Mouse (Mus musculus) limb, embryonic 10.5 days (tissue): Measurements from ENCODE around the gene Avpr1a. TPM values are rescaled to one million over a fixed set of nuclear protein-coding genes. Genes with fewer than 3 reads are reported as not detected.

Source experiments
- DNase-seq: peaks from one replicate; pipeline ENCODE4 v3.0.0-alpha.2; 2017; ENCODE audit warnings: low spot score
- H3K27ac ChIP-seq: fragments of 300-500 bp; sonication (generic); 2 replicates; pipeline ENCODE4 v1.5.1; 2016; ENCODE audit warnings: mild to moderate bottlenecking
- H3K27me3 ChIP-seq: fragments of 300-500 bp; sonication (generic); 2 replicates; pipeline ENCODE4 v1.6.1; 2016; ENCODE audit warnings: low read depth, mild to moderate bottlenecking; ENCODE audit not compliant: poor library complexity, severe bottlenecking
- H3K36me3 ChIP-seq: fragments of 300-500 bp; sonication (generic); 2 replicates; pipeline ENCODE4 v1.6.1; 2016; ENCODE audit warnings: mild to moderate bottlenecking, moderate library complexity
- H3K4me1 ChIP-seq: fragments of 300-500 bp; sonication (generic); 2 replicates; pipeline ENCODE4 v1.6.1; 2016
- H3K4me3 ChIP-seq: fragments of 300-500 bp; sonication (generic); 2 replicates; pipeline ENCODE4 v1.5.1; 2016; ENCODE audit warnings: mild to moderate bottlenecking, moderate library complexity
- H3K9me3 ChIP-seq: fragments of 300-500 bp; sonication (generic); replicated peaks from 2 replicates; pipeline ENCODE4 v1.6.1; 2016; ENCODE audit warnings: mild to moderate bottlenecking
- WGBS: fragments of 180-500 bp; shearing (Covaris S2); methylation state at CpG from one replicate; pipeline ENCODE4 v1.1.7; 2016; 5-methylcytosine and 5-hydroxymethylcytosine counted together
- polyA plus RNA-seq: library from polyadenylated mRNA; unstranded; fragments of >200 nt; fragmentation: Nextera tagmentation; extraction: Ambion mirVana; gene quantifications from 2 replicates; pipeline ENCODE4 v1.2.1, GENCODE M21; 2016

Avpr1a gene
- 0.15 TPM in 1 of 2 replicates, not detected in the other for polyA plus RNA-seq

- peaks cover 16% of the 10 kb centered on the region for H3K4me1 ChIP-seq
- H3K4me3 ChIP-seq: peak within 1 kb of the TSS; percentile 57
- H3K27me3 ChIP-seq: peaks cover 40% of the 10 kb centered on the region
- H3K36me3 ChIP-seq: no peaks in the 10 kb centered on the region
- peak; percentile 53 for DNase-seq
- WGBS: 4% methylated on average over 34 of the region's 34 CpGs
- H3K27ac ChIP-seq: peak within 1 kb of the TSS; percentile 15; the same call in 1 of the 2 replicates
- no peaks in the 10 kb centered on the region for H3K9me3 ChIP-seq
Observed at GRCm38 (mm10) chr10:122447861-122448716, at the start of gene Avpr1a. TSS of gene Avpr1a (plus strand) at chr10:122448499.

- 36% methylated on average over 1 of the region's 1 CpGs for WGBS
- DNase-seq: no peak
- Histone ChIP-seq H3K36me3 (no peaks in the 10 kb centered on the region), H3K4me1 (no peaks in the 10 kb centered on the region), H3K9me3 (no peaks in the 10 kb centered on the region), H3K27ac (no peak overlapping the region), H3K4me3 (no peak overlapping the region), H3K27me3 (no peaks in the 10 kb centered on the region)
Observed at GRCm38 (mm10) chr10:122402270-122402669, 46.0 kb upstream of the Avpr1a start.

- DNase-seq: no peak
- WGBS: 67% methylated on average over 6 of the region's 6 CpGs
Observed at GRCm38 (mm10) chr10:122406333-122406732, 42.0 kb upstream of the Avpr1a start.

GRCm38 (mm10) chr10:122408697-122409409 lies 39.4 kb upstream of the Avpr1a start:
- Histone ChIP-seq H3K27ac (no peak overlapping the region), H3K36me3 (no peaks in the 10 kb centered on the region), H3K9me3 (no peaks in the 10 kb centered on the region), H3K4me1 (no peaks in the 10 kb centered on the region), H3K4me3 (no peak overlapping the region), H3K27me3 (no peaks in the 10 kb centered on the region)
- 92% methylated on average over 7 of the region's 7 CpGs for WGBS
- no peak for DNase-seq

More at GRCm38 (mm10) chr10:122406333-122406732, 42.0 kb upstream of the Avpr1a start:
- no peak overlapping the region for H3K4me3 ChIP-seq
- H3K36me3 ChIP-seq: no peaks in the 10 kb centered on the region
- H3K9me3 ChIP-seq: no peaks in the 10 kb centered on the region
- no peaks in the 10 kb centered on the region for H3K4me1 ChIP-seq
- H3K27ac ChIP-seq: no peak overlapping the region
- H3K27me3 ChIP-seq: no peaks in the 10 kb centered on the region

GRCm38 (mm10) chr10:122410791-122411190 lies 37.5 kb upstream of the Avpr1a start:
- Histone ChIP-seq H3K9me3 (no peaks in the 10 kb centered on the region), H3K27ac (no peak overlapping the region), H3K36me3 (no peaks in the 10 kb centered on the region), H3K4me1 (no peaks in the 10 kb centered on the region), H3K4me3 (no peak overlapping the region), H3K27me3 (no peaks in the 10 kb centered on the region)
- DNase-seq: no peak
- whole genome bisulfite sequencing: 43% methylated on average over 2 of the region's 2 CpGs

GRCm38 (mm10) chr10:122432690-122433089 lies 15.6 kb upstream of the Avpr1a start:
- Histone ChIP-seq H3K4me1 (no peaks in the 10 kb centered on the region), H3K36me3 (no peaks in the 10 kb centered on the region), H3K27me3 (no peaks in the 10 kb centered on the region), H3K9me3 (no peaks in the 10 kb centered on the region), H3K4me3 (no peak overlapping the region), H3K27ac (no peak overlapping the region)
- 57% methylated on average over 4 of the region's 4 CpGs for WGBS
- no peak for DNase-seq

GRCm38 (mm10) chr10:122447275-122447674 lies 1.0 kb upstream of the Avpr1a start:
- H3K4me1 ChIP-seq: peaks cover 16% of the 10 kb centered on the region
- DNase-seq: peak; percentile 79
- 36% methylated on average over 7 of the region's 10 CpGs for WGBS
- H3K9me3 ChIP-seq: no peaks in the 10 kb centered on the region
- H3K27ac ChIP-seq: no peak overlapping the region
- peaks cover 40% of the 10 kb centered on the region for H3K27me3 ChIP-seq
- H3K4me3 ChIP-seq: no peak overlapping the region
- H3K36me3 ChIP-seq: no peaks in the 10 kb centered on the region

- DNase-seq: peak; percentile 66
- H3K27ac ChIP-seq: peak overlapping the region; percentile 15; the same call in 1 of the 2 replicates
- peaks cover 40% of the 10 kb centered on the region for H3K27me3 ChIP-seq
- 1% methylated on average over 70 of the region's 70 CpGs for WGBS
- H3K4me1 ChIP-seq: peaks cover 16% of the 10 kb centered on the region
- no peaks in the 10 kb centered on the region for H3K36me3 ChIP-seq
- no peaks in the 10 kb centered on the region for H3K9me3 ChIP-seq
- H3K4me3 ChIP-seq: peak overlapping the region; percentile 57
Observed at GRCm38 (mm10) chr10:122448717-122449611, 665 bp downstream of the Avpr1a start.

GRCm38 (mm10) chr10:122449856-122450255 lies 1.6 kb downstream of the Avpr1a start:
- Histone ChIP-seq H3K36me3 (no peaks in the 10 kb centered on the region), H3K9me3 (no peaks in the 10 kb centered on the region), H3K27ac (no peak overlapping the region), H3K4me1 (peaks cover 16% of the 10 kb centered on the region), H3K27me3 (peaks cover 40% of the 10 kb centered on the region), H3K4me3 (no peak overlapping the region)
- DNase-seq: no peak

- no peak overlapping the region for H3K27ac ChIP-seq
- no peaks in the 10 kb centered on the region for H3K9me3 ChIP-seq
- H3K4me3 ChIP-seq: no peak overlapping the region
- H3K27me3 ChIP-seq: peaks cover 27% of the 10 kb centered on the region
- DNase-seq: no peak
- H3K4me1 ChIP-seq: peaks cover 11% of the 10 kb centered on the region
- H3K36me3 ChIP-seq: no peaks in the 10 kb centered on the region
- WGBS: 86% methylated on average over 3 of the region's 3 CpGs
Observed at GRCm38 (mm10) chr10:122453466-122453865, 5.2 kb downstream of the Avpr1a start.

- 92% methylated on average over 11 of the region's 11 CpGs for WGBS
- no peak overlapping the region for H3K27ac ChIP-seq
- H3K4me1 ChIP-seq: no peaks in the 10 kb centered on the region
- DNase-seq: no peak
- no peak overlapping the region for H3K4me3 ChIP-seq
- no peaks in the 10 kb centered on the region for H3K36me3 ChIP-seq
- peaks cover 4% of the 10 kb centered on the region for H3K27me3 ChIP-seq
- H3K9me3 ChIP-seq: no peaks in the 10 kb centered on the region
Observed at GRCm38 (mm10) chr10:122455793-122456192, 7.5 kb downstream of the Avpr1a start.

- Histone ChIP-seq H3K27me3 (no peaks in the 10 kb centered on the region), H3K4me1 (no peaks in the 10 kb centered on the region), H3K36me3 (no peaks in the 10 kb centered on the region), H3K9me3 (no peaks in the 10 kb centered on the region), H3K27ac (no peak overlapping the region), H3K4me3 (no peak overlapping the region)
- DNase-seq: no peak
- WGBS: 96% methylated on average over 5 of the region's 5 CpGs
Observed at GRCm38 (mm10) chr10:122476846-122477245, 28.5 kb downstream of the Avpr1a start.
